Mouse (Mus musculus) neural tube, embryonic 11.5 days (tissue): Measurements from ENCODE around the gene Ctnnd2. TPM values are rescaled to one million over a fixed set of nuclear protein-coding genes. Genes with fewer than 3 reads are reported as not detected.
"Not testable (repeated sequence)": the region's sequence is repeated elsewhere in the genome, so short reads cannot be mapped to it uniquely, and the experiment has no call there.

Experiments
- ATAC-seq: fragments of 200-750 bp; cut with Nextera tagmentation; 2 replicates; pipeline ENCODE4 v1.8.0; 2017; ENCODE audit warnings: moderate number of reproducible peaks, mild to moderate bottlenecking, moderate TSS enrichment, moderate library complexity; ENCODE audit not compliant: insufficient read depth, low FRiP score, low TSS enrichment
- DNase-seq: peaks from one replicate; pipeline ENCODE4 v3.0.0-alpha.2; 2015; ENCODE audit warnings: low spot score
- H3K27ac ChIP-seq: fragments of 300-500 bp; sonication (generic); 2 replicates; pipeline ENCODE4 v1.5.1; 2014; ENCODE audit warnings: low read depth, mild to moderate bottlenecking, low read length
- H3K27me3 ChIP-seq: fragments of 300-500 bp; sonication (generic); 2 replicates; pipeline ENCODE4 v1.6.1; 2014; ENCODE audit warnings: mild to moderate bottlenecking, low read length, mixed read lengths; ENCODE audit not compliant: control insufficient read depth, insufficient read depth
- H3K36me3 ChIP-seq: fragments of 300-500 bp; sonication (generic); 2 replicates; pipeline ENCODE4 v1.6.1; 2014; ENCODE audit warnings: mild to moderate bottlenecking, low read length, moderate library complexity, mixed read lengths; ENCODE audit not compliant: control insufficient read depth, insufficient read depth
- H3K4me1 ChIP-seq: fragments of 300-500 bp; sonication (generic); 2 replicates; pipeline ENCODE4 v1.6.1; 2014; ENCODE audit warnings: low read length, mixed read lengths; ENCODE audit not compliant: control insufficient read depth, insufficient read depth
- H3K4me2 ChIP-seq: fragments of 300-500 bp; sonication (generic); 2 replicates; pipeline ENCODE4 v1.6.1; 2014; ENCODE audit warnings: low read depth, mild to moderate bottlenecking, moderate library complexity
- H3K4me3 ChIP-seq: fragments of 300-500 bp; sonication (generic); 2 replicates; pipeline ENCODE4 v1.5.1; 2014; ENCODE audit warnings: low read depth, low read length
- H3K9ac ChIP-seq: fragments of 300-500 bp; sonication (generic); 2 replicates; pipeline ENCODE4 v1.6.1; 2014; ENCODE audit warnings: mild to moderate bottlenecking, low read length
- H3K9me3 ChIP-seq: fragments of 300-500 bp; sonication (generic); 2 replicates; pipeline ENCODE4 v1.6.1; 2016; ENCODE audit warnings: low read length; ENCODE audit not compliant: control insufficient read depth
- WGBS: fragments of 180-500 bp; shearing (Covaris S2); extraction: QIAGEN DNeasy Blood & Tissue Kit; methylation state at CpG from one replicate; pipeline ENCODE4 v1.1.7; 2014; 5-methylcytosine and 5-hydroxymethylcytosine counted together
- polyA plus RNA-seq: library from polyadenylated mRNA; unstranded; fragments of >200 nt; fragmentation: Nextera tagmentation; extraction: Ambion mirVana; gene quantifications from 2 replicates; pipeline ENCODE4 v1.2.1, GENCODE M21; 2014

Ctnnd2 gene
- polyA plus RNA-seq: 19.1 and 24.0 TPM in 2 replicates

GRCm38 (mm10) chr15:30172391-30173281, at the start of gene Ctnnd2:
Ctnnd2 (plus strand) TSS chr15:30172593.
- ATAC-seq: peak; percentile 87
- H3K4me2 ChIP-seq: peak within 1 kb of the TSS; percentile 88
- DNase-seq: peak; percentile 90
- H3K4me1 ChIP-seq: no peaks in the 10 kb centered on the region
- WGBS: under 1% methylated on average over 90 of the region's 136 CpGs
- H3K4me3 ChIP-seq: peak within 1 kb of the TSS; percentile 69
- H3K9ac ChIP-seq: peak within 1 kb of the TSS; percentile 79
- H3K27me3 ChIP-seq: 0 out of 2 replicates have a peak, but pooled peaks cover 3% of the 10 kb centered on the region
- H3K9me3 ChIP-seq: no peaks in the 10 kb centered on the region
- H3K27ac ChIP-seq: peak within 1 kb of the TSS; percentile 89
- H3K36me3 ChIP-seq: no peaks in the 10 kb centered on the region

- Histone ChIP-seq H3K27me3 (no peaks in the 10 kb centered on the region), H3K27ac (no peak overlapping the region), H3K4me1 (no peaks in the 10 kb centered on the region), H3K4me2 (no peak overlapping the region), H3K9ac (no peak overlapping the region), H3K36me3 (no peaks in the 10 kb centered on the region), H3K4me3 (no peak overlapping the region), H3K9me3 (no peaks in the 10 kb centered on the region)
- DNase-seq: no peak
- 76% methylated on average over 6 of the region's 6 CpGs for WGBS
- no peak for ATAC-seq
Measured at GRCm38 (mm10) chr15:30130705-30131104, 41.7 kb upstream of the Ctnnd2 start.

GRCm38 (mm10) chr15:30139626-30140025, 32.8 kb upstream of the Ctnnd2 start:
- not testable (repeated sequence) for DNase-seq, H3K9ac ChIP-seq, H3K9me3 ChIP-seq, H3K27me3 ChIP-seq, H3K4me3 ChIP-seq, H3K4me1 ChIP-seq, H3K27ac ChIP-seq, ATAC-seq, H3K36me3 ChIP-seq, H3K4me2 ChIP-seq
- WGBS: 51% methylated on average over 1 of the region's 1 CpGs

GRCm38 (mm10) chr15:30145413-30145812, 27.0 kb upstream of the Ctnnd2 start:
- H3K27me3 ChIP-seq: no peaks in the 10 kb centered on the region
- no peaks in the 10 kb centered on the region for H3K36me3 ChIP-seq
- no peak overlapping the region for H3K4me2 ChIP-seq
- H3K27ac ChIP-seq: no peak overlapping the region
- no peak overlapping the region for H3K4me3 ChIP-seq
- no peak overlapping the region for H3K9ac ChIP-seq
- ATAC-seq (no peak), DNase-seq (no peak)
- H3K4me1 ChIP-seq: no peaks in the 10 kb centered on the region
- H3K9me3 ChIP-seq: no peaks in the 10 kb centered on the region
- 84% methylated on average over 2 of the region's 2 CpGs for WGBS

GRCm38 (mm10) chr15:30152176-30152575, 20.2 kb upstream of the Ctnnd2 start:
- H3K4me1 ChIP-seq: no peaks in the 10 kb centered on the region
- H3K4me2 ChIP-seq: no peak overlapping the region
- DNase-seq: no peak
- ATAC-seq: no peak
- H3K27me3 ChIP-seq: no peaks in the 10 kb centered on the region
- WGBS: 36% methylated on average over 2 of the region's 2 CpGs
- H3K27ac ChIP-seq: no peak overlapping the region
- H3K9ac ChIP-seq: no peak overlapping the region
- no peaks in the 10 kb centered on the region for H3K9me3 ChIP-seq
- no peaks in the 10 kb centered on the region for H3K36me3 ChIP-seq
- H3K4me3 ChIP-seq: no peak overlapping the region

GRCm38 (mm10) chr15:30157975-30158374, 14.4 kb upstream of the Ctnnd2 start:
- 90% methylated on average over 1 of the region's 1 CpGs for WGBS
- H3K36me3 ChIP-seq: no peaks in the 10 kb centered on the region
- no peak for ATAC-seq
- no peak overlapping the region for H3K9ac ChIP-seq
- no peak for DNase-seq
- no peak overlapping the region for H3K27ac ChIP-seq
- H3K27me3 ChIP-seq: no peaks in the 10 kb centered on the region
- H3K4me3 ChIP-seq: no peak overlapping the region
- H3K9me3 ChIP-seq: no peaks in the 10 kb centered on the region
- no peak overlapping the region for H3K4me2 ChIP-seq
- no peaks in the 10 kb centered on the region for H3K4me1 ChIP-seq

GRCm38 (mm10) chr15:30170031-30170430, 2.4 kb upstream of the Ctnnd2 start:
- H3K9ac ChIP-seq: no peak overlapping the region
- H3K27ac ChIP-seq: no peak overlapping the region
- H3K36me3 ChIP-seq: no peaks in the 10 kb centered on the region
- H3K4me1 ChIP-seq: no peaks in the 10 kb centered on the region
- H3K27me3 ChIP-seq: 0 out of 2 replicates have a peak, but pooled peaks cover 3% of the 10 kb centered on the region
- WGBS: 78% methylated on average over 8 of the region's 8 CpGs
- no peak for ATAC-seq
- no peaks in the 10 kb centered on the region for H3K9me3 ChIP-seq
- no peak overlapping the region for H3K4me3 ChIP-seq
- no peak for DNase-seq
- no peak overlapping the region for H3K4me2 ChIP-seq

GRCm38 (mm10) chr15:30171493-30172195, 749 bp upstream of the Ctnnd2 start:
- 0 out of 2 replicates have a peak, but pooled peaks cover 3% of the 10 kb centered on the region for H3K27me3 ChIP-seq
- H3K9ac ChIP-seq: peak overlapping the region; percentile 79
- no peak for ATAC-seq
- H3K4me3 ChIP-seq: peak overlapping the region; percentile 69
- no peaks in the 10 kb centered on the region for H3K36me3 ChIP-seq
- H3K4me1 ChIP-seq: no peaks in the 10 kb centered on the region
- DNase-seq: no peak
- H3K9me3 ChIP-seq: no peaks in the 10 kb centered on the region
- WGBS: 21% methylated on average over 11 of the region's 11 CpGs
- H3K4me2 ChIP-seq: peak overlapping the region; percentile 88
- no peak overlapping the region for H3K27ac ChIP-seq
